Mouse (Mus musculus) regulatory T cell (primary cell): ENCODE measurements around the gene Naaladl2.
"Not testable (repeated sequence)": the region's sequence is repeated elsewhere in the genome, so short reads cannot be mapped to it uniquely, and the experiment has no call there.

Experiments used
- in situ Hi-C: fragments of 300-600 bp; cut with MboI, MseI; formaldehyde crosslinking; loops from one replicate; pipeline ENCODE4 v1.15.1; 2025; ENCODE audit warnings: high pct_unique_total_duplicates

The Naaladl2 gene

GRCm38 (mm10) chr3:24321489-24322405 is 822.3 kb downstream of the Naaladl2 start:
- in situ Hi-C loops: no loop called here

- in situ Hi-C loops: no loop called here
Measured at GRCm38 (mm10) chr3:24314658-24315297, 829.3 kb downstream of the Naaladl2 start.

GRCm38 (mm10) chr3:24225418-24225817 is 918.6 kb downstream of the Naaladl2 start:
- in situ Hi-C loops: no loop called here

- in situ Hi-C loops: no loop called here
Measured at GRCm38 (mm10) chr3:24217476-24217875, 926.6 kb downstream of the Naaladl2 start.

DNA sequence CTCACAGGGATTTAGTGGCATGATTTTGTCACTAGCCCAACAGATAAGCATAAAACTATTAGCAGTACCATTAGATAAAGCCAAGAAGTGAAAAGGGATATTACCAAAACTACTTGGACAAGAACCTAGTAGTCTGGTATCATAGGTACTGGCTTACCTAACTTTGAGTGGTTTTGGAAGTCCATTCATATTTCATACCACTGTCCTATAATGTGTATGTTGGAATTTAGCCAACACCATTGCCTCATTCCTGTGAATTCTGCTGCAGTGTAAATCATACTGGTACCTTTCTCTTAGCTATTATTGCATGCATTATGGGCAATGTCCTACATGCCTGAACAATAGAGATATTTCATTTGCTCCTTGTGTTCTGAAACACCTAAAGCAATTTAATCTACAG is 977.5 kb downstream of the Naaladl2 start:
- in situ Hi-C loops: no loop called here

- in situ Hi-C loops: no loop called here
Measured at GRCm38 (mm10) chr3:24163992-24164391, 980.1 kb downstream of the Naaladl2 start.

DNA sequence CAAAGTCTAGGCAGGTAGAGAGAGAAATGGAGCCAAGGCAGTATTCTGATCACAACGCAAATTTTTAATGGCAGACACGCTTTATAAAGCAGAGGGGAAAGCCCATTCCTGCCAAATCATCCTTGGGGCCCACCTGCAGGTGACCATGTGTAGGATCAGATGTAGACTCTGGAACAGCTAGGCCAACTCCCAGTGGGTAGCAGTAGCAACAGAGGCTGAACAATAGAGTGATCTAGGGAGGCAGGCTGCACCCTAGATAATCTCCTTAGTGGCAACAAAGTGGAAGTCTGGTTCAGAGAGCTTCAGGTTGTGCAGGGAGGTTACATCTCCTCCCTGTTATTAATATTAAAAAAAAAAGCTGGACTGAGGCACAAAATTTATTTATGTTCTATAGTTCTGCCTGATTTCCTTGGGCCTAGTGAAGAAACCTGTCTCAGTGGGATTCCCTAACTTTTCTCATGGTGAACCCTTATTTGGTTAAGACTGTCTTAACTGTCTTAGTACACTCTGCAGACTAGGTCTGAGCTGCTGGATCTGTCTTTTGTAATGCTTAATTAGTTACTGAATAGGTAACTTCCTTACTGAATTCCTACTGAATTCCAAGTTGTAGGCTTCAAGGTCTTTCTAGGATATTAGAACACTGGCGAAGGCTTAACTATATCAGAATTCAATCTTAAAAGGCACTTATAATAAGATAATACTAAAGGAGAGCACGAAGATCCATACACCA is 992.8 kb downstream of the Naaladl2 start:
- in situ Hi-C loops: not testable (repeated sequence)

- in situ Hi-C loops: no loop called here
Measured at GRCm38 (mm10) chr3:24142808-24143207, 1001.3 kb downstream of the Naaladl2 start.

GRCm38 (mm10) chr3:24138002-24138401 is 1006.1 kb downstream of the Naaladl2 start:
- in situ Hi-C loops: no loop called here

DNA sequence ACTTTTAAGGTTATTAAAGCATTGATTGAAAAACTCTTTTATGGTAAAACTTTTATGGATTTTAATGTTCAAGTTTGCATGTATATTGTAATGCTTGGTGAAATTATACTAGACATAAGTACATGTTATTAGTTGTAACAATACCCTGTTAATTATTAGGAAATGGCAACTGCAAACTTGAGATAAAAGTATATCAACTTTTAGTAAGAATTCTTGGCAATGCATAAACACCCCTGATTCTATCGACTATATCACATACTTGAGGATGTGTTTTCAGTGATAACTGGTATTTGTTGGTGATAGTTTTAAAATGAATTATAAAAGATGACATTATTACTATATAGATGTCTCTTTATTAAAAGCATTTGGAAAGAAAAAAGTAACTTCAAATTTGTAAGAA is 1017.9 kb downstream of the Naaladl2 start:
- in situ Hi-C loops: no loop called here

- in situ Hi-C loops: no loop called here
Measured at GRCm38 (mm10) chr3:24124034-24124433, 1020.0 kb downstream of the Naaladl2 start.

GRCm38 (mm10) chr3:24118136-24118535 is 1025.9 kb downstream of the Naaladl2 start:
- in situ Hi-C loops: no loop called here

- in situ Hi-C loops: no loop called here
Measured at GRCm38 (mm10) chr3:24114849-24115248, 1029.2 kb downstream of the Naaladl2 start.

GRCm38 (mm10) chr3:24113360-24113759 is 1030.7 kb downstream of the Naaladl2 start:
- in situ Hi-C loops: no loop called here

DNA sequence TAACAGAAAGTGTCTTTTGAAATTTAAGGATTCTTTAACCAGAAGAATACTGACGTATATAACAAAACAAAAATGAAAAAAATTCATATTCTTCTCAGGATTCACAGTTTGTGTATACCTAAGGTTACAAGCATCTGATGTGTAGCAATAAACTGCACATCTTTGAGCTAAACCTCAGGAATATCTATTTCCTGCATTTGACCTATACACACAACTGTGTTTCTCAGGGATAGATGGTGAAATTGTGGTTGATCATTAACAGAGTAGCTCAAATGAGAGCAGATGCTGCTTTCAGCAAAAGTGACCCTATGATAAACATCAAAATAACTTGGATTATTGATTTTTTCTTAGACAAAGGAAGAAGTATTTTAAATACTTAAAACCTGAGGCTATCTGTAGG is 1037.7 kb downstream of the Naaladl2 start:
- in situ Hi-C loops: no loop called here

DNA sequence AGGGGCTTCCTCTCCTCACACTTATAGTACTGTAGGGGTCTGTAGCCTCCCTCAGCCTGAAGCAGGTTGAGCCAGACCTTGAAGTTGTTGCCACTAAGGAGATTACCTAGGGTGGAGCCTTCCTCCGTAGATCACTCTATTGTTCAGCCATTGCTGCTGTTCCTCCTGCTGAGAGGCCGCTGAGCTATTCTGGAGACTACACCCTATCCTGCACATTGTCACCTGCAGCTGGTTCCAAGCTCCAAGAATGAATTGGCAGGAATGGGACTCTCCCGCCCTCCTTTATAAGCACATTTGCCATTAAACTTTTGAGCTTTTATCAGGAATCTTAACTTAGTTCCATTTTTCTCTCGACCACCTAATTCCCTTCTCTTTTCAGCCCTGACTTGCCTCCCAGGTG is 1064.3 kb downstream of the Naaladl2 start:
- in situ Hi-C loops: no loop called here

- in situ Hi-C loops: no loop called here
Measured at GRCm38 (mm10) chr3:24071169-24071797, 1072.8 kb downstream of the Naaladl2 start.

GRCm38 (mm10) chr3:24070424-24071168 is 1073.5 kb downstream of the Naaladl2 start:
- in situ Hi-C loops: no loop called here

- in situ Hi-C loops: no loop called here
Measured at GRCm38 (mm10) chr3:24048217-24048616, 1095.8 kb downstream of the Naaladl2 start.

- in situ Hi-C loops: no loop called here
Measured at GRCm38 (mm10) chr3:24001741-24002140, 1142.3 kb downstream of the Naaladl2 start.

GRCm38 (mm10) chr3:23973727-23974126 is 1170.3 kb downstream of the Naaladl2 start:
- in situ Hi-C loops: loop anchor here (25.0 kb wide), 1 partner anchor 539 kb away; no protein-coding TSS in a partner anchor
